ENCODE assay signal across 8 mouse cellular contexts in the genomic region with DNA sequence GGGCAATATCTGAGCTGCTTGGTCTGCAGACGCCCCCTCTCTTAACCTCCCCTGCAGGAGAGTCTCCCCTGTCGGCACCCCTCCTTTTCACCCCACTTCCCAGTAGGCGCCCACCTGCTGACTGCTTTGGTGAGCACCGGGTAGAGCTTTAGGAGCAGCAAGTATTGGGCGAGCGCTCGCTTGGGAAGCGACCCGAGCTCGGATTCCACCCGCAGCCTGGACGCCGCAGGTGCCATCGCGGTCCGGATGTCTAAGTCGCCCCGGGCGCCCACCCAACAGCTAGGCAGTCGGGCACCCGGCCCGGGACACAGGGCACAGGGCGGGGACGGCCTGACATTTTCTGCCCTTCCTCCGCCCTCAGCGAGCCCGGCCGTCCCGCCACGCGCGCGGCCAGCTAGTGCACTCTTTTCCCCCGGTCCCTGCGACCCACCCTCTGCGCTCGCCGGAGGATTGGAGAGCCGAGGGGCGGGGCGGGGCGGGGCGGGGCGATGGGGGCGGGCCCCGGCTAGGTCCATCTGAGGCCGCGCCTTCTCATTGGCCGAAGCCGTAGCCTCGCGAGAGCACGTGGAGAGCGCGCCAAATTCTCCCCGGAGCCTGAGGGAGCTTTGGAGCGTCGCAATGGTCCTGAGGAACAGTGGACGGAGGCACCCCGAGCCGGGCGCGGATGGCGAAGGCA. TPM values are rescaled to one million over a fixed set of nuclear protein-coding genes. Genes with fewer than 3 reads are reported as not detected.
DNase-seq lines count a peak whose midpoint lies in the region; ATAC-seq and TF ChIP-seq lines count a peak whose summit lies in the region.

A gene (minus strand): TSS at position 417 of the 676 bp plus-strand sequence.
A gene (plus strand): TSS at position 537 of the 676 bp plus-strand sequence.

- peaks cover 10% of the 10 kb centered on the region for H3K27me3 ChIP-seq in CH12.LX (replicated peaks)
- H3K27me3 ChIP-seq in forebrain, embryonic 10.5 days (ENCODE audit: poor library complexity, severe bottlenecking), result peaks cover 23% of the 10 kb centered on the region
- no peaks in the 10 kb centered on the region for H3K27me3 ChIP-seq in heart, embryonic 15.5 days
- H3K27me3 ChIP-seq in liver, embryonic 13.5 days, result no peaks in the 10 kb centered on the region
- no peaks in the 10 kb centered on the region for H3K27me3 ChIP-seq in stomach, embryonic 14.5 days (ENCODE audit: control insufficient read depth, insufficient read depth, low read length)

- TF ChIP-seq POLR2A in CH12.LX (IDR thresholded peaks at IDR 0.05; ENCODE audit: low read depth, low read length), result peak; percentile 94

- TF ChIP-seq EP300 in CH12.LX (IDR thresholded peaks at IDR 0.05; ENCODE audit: low read length), result no peak

- dilution Hi-C loops in CH12.LX (cut with MboI; ENCODE audit: extremely low pct_ligation_motif_present, extremely low pct_unique_long_range_greater_than_20kb, low sequenced_read_pairs), result no loop called here

- H3K4me2 ChIP-seq in CH12.LX (ENCODE audit: insufficient read depth, low read depth, poor library complexity, severe bottlenecking), result peak within 1 kb of the TSS; percentile 99
- H3K4me2 ChIP-seq in heart, embryonic 15.5 days, result peak within 1 kb of the TSS; percentile 95
- H3K4me2 ChIP-seq in liver, embryonic 13.5 days, result peak within 1 kb of the TSS; percentile 100
- peak within 1 kb of the TSS; percentile 91 for H3K4me2 ChIP-seq in stomach, embryonic 14.5 days (replicated peaks; ENCODE audit: low read depth, low read length)

- peaks cover 11% of the 10 kb centered on the region for H3K79me2 ChIP-seq in CH12.LX (replicated peaks; ENCODE audit: control insufficient read depth, extremely low read depth, insufficient read depth, poor library complexity, severe bottlenecking)

- peaks cover 14 to 26% of the 10 kb centered on the region in 2 experiments for H3K36me3 ChIP-seq in CH12.LX (replicated peaks in 1 of 2; ENCODE audit: control insufficient read depth in 1 of 2, insufficient read depth in 1 of 2, low read length in 1 of 2)
- H3K36me3 ChIP-seq in forebrain, embryonic 10.5 days (replicated peaks), result peaks cover 21% of the 10 kb centered on the region
- H3K36me3 ChIP-seq in heart, embryonic 15.5 days, result peaks cover 7% of the 10 kb centered on the region
- H3K36me3 ChIP-seq in liver, embryonic 13.5 days, result peaks cover 26% of the 10 kb centered on the region
- peaks cover 11% of the 10 kb centered on the region for H3K36me3 ChIP-seq in stomach, embryonic 14.5 days (ENCODE audit: control insufficient read depth, insufficient read depth, low read length)

- WGBS in forebrain, embryonic 10.5 days, result under 1% methylated on average over 64 of the region's 64 CpGs
- under 1% methylated on average over 61 of the region's 64 CpGs for WGBS in heart, embryonic 15.5 days
- under 1% methylated on average over 54 of the region's 64 CpGs for WGBS in liver, embryonic 13.5 days (ENCODE audit: insufficient replicate concordance)
- 1% methylated on average over 63 of the region's 64 CpGs for WGBS in stomach, embryonic 14.5 days

- peak within 1 kb of the TSS; percentile 73 to 95 (median 74) for H3K4me3 ChIP-seq in CH12.LX (replicated peaks in 1 of 3; ENCODE audit: low read depth in 2 of 3, low read length in 2 of 3, poor library complexity in 1 of 3)
- H3K4me3 ChIP-seq in forebrain, embryonic 10.5 days, result peak within 1 kb of the TSS; percentile 82
- H3K4me3 ChIP-seq in heart, embryonic 15.5 days, result peak within 1 kb of the TSS; percentile 75
- peak within 1 kb of the TSS; percentile 83 for H3K4me3 ChIP-seq in liver, embryonic 13.5 days (replicated peaks)
- H3K4me3 ChIP-seq in stomach, embryonic 14.5 days (ENCODE audit: low read depth, low read length), result peak within 1 kb of the TSS; percentile 47

- H3K4me1 ChIP-seq in CH12.LX (ENCODE audit: control insufficient read depth in 1 of 2, insufficient read depth in 2 of 2), result peaks cover 8 to 33% of the 10 kb centered on the region in 2 experiments
- peaks cover 28% of the 10 kb centered on the region for H3K4me1 ChIP-seq in forebrain, embryonic 10.5 days
- H3K4me1 ChIP-seq in heart, embryonic 15.5 days (replicated peaks), result peaks cover 16% of the 10 kb centered on the region
- H3K4me1 ChIP-seq in liver, embryonic 13.5 days (replicated peaks), result peaks cover 44% of the 10 kb centered on the region
- H3K4me1 ChIP-seq in stomach, embryonic 14.5 days (ENCODE audit: control insufficient read depth, insufficient read depth, low read length), result peaks cover 7% of the 10 kb centered on the region; the same call in 1 of the 2 replicates

- no peak for TF ChIP-seq RAD21 in CH12.LX (IDR thresholded peaks at IDR 0.05; ENCODE audit: low read depth, low read length)

- ATAC-seq in heart, embryonic 15.5 days (replicated peaks; ENCODE audit: insufficient number of reproducible peaks, insufficient read depth, low FRiP score, low read depth), result peak; percentile 100
- ATAC-seq in liver, embryonic 13.5 days (ENCODE audit: low read depth), result peak; percentile 95
- peak; percentile 100 for ATAC-seq in stomach, embryonic 14.5 days (ENCODE audit: insufficient number of reproducible peaks, insufficient read depth, low FRiP score, low read depth)

- peak; percentile 92 for DNase-seq in CH12.LX (ENCODE audit: extremely low read depth)
- DNase-seq in c-Kit-positive CD71-negative TER-119-negative erythroid progenitor cells, embryonic 14.5 days (ENCODE audit: low read depth), result peak; percentile 87
- peak; percentile 93 for DNase-seq in forebrain, embryonic 10.5 days (ENCODE audit: extremely low spot score, low spot score)
- peak; percentile 95 for DNase-seq in kidney, postnatal 14 days
- peak; percentile 89 for DNase-seq in liver, embryonic 13.5 days
- peak; percentile 75 to 82 for DNase-seq in natural killer cell, adult 2 months (ENCODE audit: low spot score in 2 of 2)

- H3K9me3 ChIP-seq in CH12.LX (replicated peaks; ENCODE audit: low read length), result no peaks in the 10 kb centered on the region
- H3K9me3 ChIP-seq in forebrain, embryonic 10.5 days, result no peaks in the 10 kb centered on the region
- no peaks in the 10 kb centered on the region for H3K9me3 ChIP-seq in heart, embryonic 15.5 days (replicated peaks)
- no peaks in the 10 kb centered on the region for H3K9me3 ChIP-seq in liver, embryonic 13.5 days (replicated peaks)
- H3K9me3 ChIP-seq in stomach, embryonic 14.5 days (ENCODE audit: control insufficient read depth, low read depth, low read length), result no peaks in the 10 kb centered on the region

- peak within 1 kb of the TSS; percentile 94 for H3K9ac ChIP-seq in CH12.LX (ENCODE audit: insufficient read depth, low read depth)
- H3K9ac ChIP-seq in heart, embryonic 15.5 days, result peak within 1 kb of the TSS; percentile 75
- peak within 1 kb of the TSS; percentile 87 for H3K9ac ChIP-seq in liver, embryonic 13.5 days
- peak within 1 kb of the TSS; percentile 49 for H3K9ac ChIP-seq in stomach, embryonic 14.5 days (replicated peaks; ENCODE audit: low read depth, low read length)

- in situ Hi-C loops in CH12.LX (cut with MboI; ENCODE audit: low pct_ligation_motif_present, low pct_unique_long_range_greater_than_20kb, low sequenced_read_pairs), result no loop called here

- no peak for TF ChIP-seq CTCF in CH12.LX (conservative IDR thresholded peaks at IDR 0.05 in 1 of 2, IDR thresholded peaks at IDR 0.05 in 1 of 2; ENCODE audit: low read depth in 2 of 2, low read length in 2 of 2)

- H3K27ac ChIP-seq in CH12.LX (ENCODE audit: insufficient read depth, low read depth), result peak within 1 kb of the TSS; percentile 62
- peak within 1 kb of the TSS; percentile 95 for H3K27ac ChIP-seq in forebrain, embryonic 10.5 days
- peak within 1 kb of the TSS; percentile 61 for H3K27ac ChIP-seq in heart, embryonic 15.5 days
- H3K27ac ChIP-seq in liver, embryonic 13.5 days, result peak within 1 kb of the TSS; percentile 86
- H3K27ac ChIP-seq in stomach, embryonic 14.5 days (ENCODE audit: low read length), result 0 out of 2 replicates have a peak within 1 kb of the TSS, but pooled peaks have one; percentile 34

TF ChIP-seq in CH12.LX, 34 proteins besides CTCF, POLR2A, EP300 and RAD21 (continues in another document):
- TF ChIP-seq TCF12 (IDR thresholded peaks at IDR 0.05; ENCODE audit: low read depth, low read length) (peak; percentile 66), NELFE (IDR thresholded peaks at IDR 0.05; ENCODE audit: low read depth, low read length) (peak; percentile 86), SIN3A (IDR thresholded peaks at IDR 0.05; ENCODE audit: low read length) (peak; percentile 96), MAZ (IDR thresholded peaks at IDR 0.05; ENCODE audit: low read depth, low read length) (no peak), KAT2A (IDR thresholded peaks at IDR 0.05; ENCODE audit: insufficient replicate concordance, low read length) (0 out of 2 replicates have a peak, but pooled peaks have one; percentile 61), UBTF (IDR thresholded peaks at IDR 0.05; ENCODE audit: low read depth, low read length) (peak; percentile 67), PAX5 (IDR thresholded peaks at IDR 0.05; ENCODE audit: low read length) (no peak), RCOR1 (conservative IDR thresholded peaks at IDR 0.05; ENCODE audit: low read depth, low read length) (no peak), USF2 (conservative IDR thresholded peaks at IDR 0.05; ENCODE audit: low read depth, low read length) (no peak), POLR2AphosphoS2 (IDR thresholded peaks at IDR 0.05; ENCODE audit: low read depth, low read length) (0 out of 2 replicates have a peak, but pooled peaks have one; percentile 57), ZNF384 (IDR thresholded peaks at IDR 0.05; ENCODE audit: low read depth, low read length) (no peak), HCFC1 (IDR thresholded peaks at IDR 0.05; ENCODE audit: low read depth, low read length) (peak; percentile 61)

RNA-seq across cellular contexts. Expression of the first gene that starts in this region (rescaled TPM):
- total RNA-seq in CH12.LX (2012; rRNA removed), result 4.6 and 5.4 TPM in 2 replicates
- total RNA-seq in CH12.LX (2014; rRNA removed), result 4.5 and 4.7 TPM in 2 replicates
- polyA plus RNA-seq in CH12.LX (2012; ENCODE audit: insufficient read length, low read depth), result 3.5 and 3.9 TPM in 2 replicates
- 15.3 and 15.6 TPM in 2 replicates for polyA plus RNA-seq in forebrain, embryonic 10.5 days (2016; fragmentation: Nextera tagmentation; extraction: Ambion mirVana)
- 17.6 and 23.9 TPM in 2 replicates for polyA plus RNA-seq in heart, embryonic 15.5 days (2015; fragmentation: Nextera tagmentation; extraction: Ambion mirVana)
- 34.1 and 34.3 TPM in 2 replicates for polyA plus RNA-seq in liver, embryonic 13.5 days (2015; fragmentation: Nextera tagmentation; extraction: Ambion mirVana)
- polyA plus RNA-seq in stomach, embryonic 14.5 days (2014; fragmentation: Nextera tagmentation; extraction: Ambion mirVana), result 5.3 and 5.5 TPM in 2 replicates

RNA-seq across cellular contexts. Expression of the second gene that starts in this region (rescaled TPM):
- total RNA-seq in CH12.LX (2012; rRNA removed), result 50.7 and 55.0 TPM in 2 replicates
- total RNA-seq in CH12.LX (2014; rRNA removed), result 45.6 and 46.0 TPM in 2 replicates
- 56.4 and 60.2 TPM in 2 replicates for polyA plus RNA-seq in CH12.LX (2012; ENCODE audit: insufficient read length, low read depth)
- polyA plus RNA-seq in forebrain, embryonic 10.5 days (2016; fragmentation: Nextera tagmentation; extraction: Ambion mirVana), result 52.2 and 60.3 TPM in 2 replicates
- 13.0 and 17.3 TPM in 2 replicates for polyA plus RNA-seq in heart, embryonic 15.5 days (2015; fragmentation: Nextera tagmentation; extraction: Ambion mirVana)
- polyA plus RNA-seq in liver, embryonic 13.5 days (2015; fragmentation: Nextera tagmentation; extraction: Ambion mirVana), result 20.6 and 21.8 TPM in 2 replicates
- polyA plus RNA-seq in stomach, embryonic 14.5 days (2014; fragmentation: Nextera tagmentation; extraction: Ambion mirVana), result 29.5 and 30.7 TPM in 2 replicates

Comparison
In these comparisons a context has a peak if more than half of its experiments do, and no peak if none do; other contexts are left out.
1. Peak in every context shown above with its lines: DNase-seq, ATAC-seq, H3K4me3 ChIP-seq and H3K27ac ChIP-seq.
2. H3K27ac ChIP-seq: peak in every context shown above with its lines; median percentile 95 in forebrain, embryonic 10.5 days; 86 in liver, embryonic 13.5 days; 62 in CH12.LX; 61 in heart, embryonic 15.5 days; 34 in stomach, embryonic 14.5 days.